9 mouse cellular contexts compared by ENCODE assay signal in genomic region chr4:58999686-59000085, GRCm38 (mm10). TPM values are rescaled to one million over a fixed set of nuclear protein-coding genes. Genes with fewer than 3 reads are reported as not detected.
A peak's percentile ranks its signal among the peaks of the same experiment; 100 is the strongest.
DNase-seq lines count a peak whose midpoint lies in the region; ATAC-seq and TF ChIP-seq lines count a peak whose summit lies in the region.
"Had no signal": no experiment of that assay in that cellular context is flagged by ENCODE, and none has a peak within 500 bp of the region (broad histone marks: within the 10 kb centered on the region; RNA-seq: fewer than 3 reads in every experiment).

No protein-coding gene starts in this region.

- H3K4me3 ChIP-seq in E14TG2a.4 (replicated peaks; ENCODE audit: low read length) = no peak overlapping the region
- H3K4me3 ChIP-seq: limb, embryonic 15.5 days had no signal

- no peaks in the 10 kb centered on the region for H3K36me3 ChIP-seq in E14TG2a.4 (ENCODE audit: insufficient read depth, low read length)
- H3K36me3 ChIP-seq: limb, embryonic 15.5 days had no signal

- peak; percentile 78 for TF ChIP-seq CTCF in E14TG2a.4 (conservative IDR thresholded peaks at IDR 0.05; ENCODE audit: low read length)

- peaks cover 4% of the 10 kb centered on the region; the same call in 1 of the 2 replicates for H3K9me3 ChIP-seq in E14TG2a.4 (ENCODE audit: low read length)
- H3K9me3 ChIP-seq: limb, embryonic 15.5 days had no signal

- DNase-seq in B cell, adult 2 months = peak; percentile 80 to 81
- DNase-seq in c-Kit-negative CD71-positive TER-119-positive erythroid progenitor cells, embryonic 14.5 days (ENCODE audit: low read depth, low spot score) = peak; percentile 56
- DNase-seq in frontal cortex, postnatal 25 days (ENCODE audit: low spot score in 2 of 2) = peak; percentile 63 to 70
- peak; percentile 85 to 87 for DNase-seq in kidney, postnatal 4 days
- DNase-seq in lung, postnatal 10 days = peak; percentile 84
- peak; percentile 56 for DNase-seq in skeletal muscle tissue, adult 2 months (ENCODE audit: low read depth, low spot score)

- no peak for ATAC-seq in erythroid progenitor cell, adult 5-6 weeks (replicated peaks; ENCODE audit: low FRiP score, poor library complexity, severe bottlenecking)

- H3K27me3 ChIP-seq in E14TG2a.4 (ENCODE audit: insufficient read depth, low read length) = 0 out of 2 replicates have a peak, but pooled peaks cover 3% of the 10 kb centered on the region
- H3K27me3 ChIP-seq: limb, embryonic 15.5 days had no signal

- H3K4me1 ChIP-seq in E14TG2a.4 (replicated peaks; ENCODE audit: low read depth, low read length) = peaks cover 28% of the 10 kb centered on the region

RNA-seq across cellular contexts. Expression of gene Gm20503, which starts 3.3 kb away (rescaled TPM):
- total RNA-seq in erythroid progenitor cell, adult 5-6 weeks (2015; ENCODE audit: low replicate concordance) = not detected in 2 replicates
- not detected in 2 replicates for total RNA-seq in erythroid progenitor cell, adult 5-6 weeks (2017; ENCODE audit: low replicate concordance)

RNA-seq across cellular contexts. Expression of gene Dnajc25, which starts 4.8 kb away (rescaled TPM):
- 1.1 and 5.0 TPM in 2 replicates for total RNA-seq in erythroid progenitor cell, adult 5-6 weeks (2015; ENCODE audit: low replicate concordance)
- total RNA-seq in erythroid progenitor cell, adult 5-6 weeks (2017; ENCODE audit: low replicate concordance) = 1.2 and 2.2 TPM in 2 replicates

RNA-seq across cellular contexts. Expression of gene Ptgr1, which starts 12.8 kb away (rescaled TPM):
- total RNA-seq in erythroid progenitor cell, adult 5-6 weeks (2015; ENCODE audit: low replicate concordance) = 4.3 and 9.2 TPM in 2 replicates
- 4.3 and 4.4 TPM in 2 replicates for total RNA-seq in erythroid progenitor cell, adult 5-6 weeks (2017; ENCODE audit: low replicate concordance)

RNA-seq across cellular contexts. Expression of gene Gng10, which starts 35.2 kb away (rescaled TPM):
- 26.0 and 34.2 TPM in 2 replicates for total RNA-seq in erythroid progenitor cell, adult 5-6 weeks (2015; ENCODE audit: low replicate concordance)
- 7.8 and 8.2 TPM in 2 replicates for total RNA-seq in erythroid progenitor cell, adult 5-6 weeks (2017; ENCODE audit: low replicate concordance)

RNA-seq across cellular contexts. Expression of gene Zkscan16, which starts 56.3 kb away (rescaled TPM):
- total RNA-seq in erythroid progenitor cell, adult 5-6 weeks (2015; ENCODE audit: low replicate concordance) = not detected in 2 replicates
- total RNA-seq in erythroid progenitor cell, adult 5-6 weeks (2017; ENCODE audit: low replicate concordance) = not detected in 2 replicates
